In the genomic region with DNA sequence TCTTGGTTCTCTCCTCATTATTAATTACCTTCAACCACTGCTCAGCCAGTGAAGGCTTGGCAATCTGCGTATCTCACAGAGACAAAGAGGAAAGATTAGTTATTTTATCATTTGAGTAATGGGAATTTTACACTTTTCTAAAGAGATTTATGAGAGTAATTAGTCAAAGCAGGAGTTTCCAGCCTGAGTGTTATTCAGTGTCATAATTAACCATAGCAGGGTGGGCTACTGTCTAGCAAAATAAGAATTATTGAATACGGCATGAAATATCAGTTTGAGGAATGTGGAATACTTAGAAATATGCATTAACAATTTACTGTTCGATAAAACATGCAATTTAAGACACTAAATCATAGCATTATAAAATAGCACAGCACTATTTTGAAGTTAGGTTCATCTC, we compare ENCODE assay signal across 34 mouse cellular contexts.
"Had no signal": no experiment of that assay in that cellular context is flagged by ENCODE, and none has a peak within 500 bp of the region (broad histone marks: within the 10 kb centered on the region; RNA-seq: fewer than 3 reads in every experiment).

No protein-coding gene starts in this region.

- H3K36me3 ChIP-seq: heart, embryonic 10.5 days; heart, embryonic 12.5 days; heart, embryonic 13.5 days; heart, embryonic 15.5 days; hindbrain, embryonic 10.5 days; hindbrain, embryonic 12.5 days; hindbrain, embryonic 15.5 days; intestine, embryonic 15.5 days had no signal

- H3K4me1 ChIP-seq: heart, embryonic 10.5 days; heart, embryonic 12.5 days; heart, embryonic 13.5 days; heart, embryonic 15.5 days; hindbrain, embryonic 10.5 days; hindbrain, embryonic 12.5 days; hindbrain, embryonic 15.5 days; intestine, embryonic 15.5 days had no signal

- ATAC-seq: hindbrain, postnatal 0 days; inflammation-experienced regulatory T-cells, adult 6 months; intestine, embryonic 15.5 days; intestine, embryonic 16.5 days; intestine, postnatal 0 days had no signal

- H3K9me3 ChIP-seq: heart, embryonic 10.5 days; heart, embryonic 12.5 days; heart, embryonic 13.5 days; heart, embryonic 15.5 days; hindbrain, embryonic 10.5 days; hindbrain, embryonic 12.5 days; hindbrain, embryonic 15.5 days; intestine, embryonic 15.5 days had no signal

- H3K4me2 ChIP-seq: heart, embryonic 11.5 days; heart, embryonic 12.5 days; heart, embryonic 13.5 days; heart, embryonic 15.5 days; hindbrain, embryonic 12.5 days; hindbrain, embryonic 15.5 days; intestine, embryonic 15.5 days had no signal

- DNase-seq: heart, adult 18-20 months; heart, adult 2 months; heart, postnatal 10 days; heart, postnatal 14 days; heart, postnatal 36 days; heart, postnatal 4 days; kidney, adult 11 months; kidney, adult 18-20 months; kidney, adult 2 months; kidney, adult 8-10 months; kidney, adult 9 months; kidney, postnatal 10 days; kidney, postnatal 14 days; kidney, postnatal 25 days; kidney, postnatal 36 days; kidney, postnatal 4 days; layer of hippocampus, adult 9-11 months; layer of hippocampus, postnatal 36 days had no signal

- H3K9ac ChIP-seq: heart, embryonic 12.5 days; heart, embryonic 13.5 days; heart, embryonic 15.5 days; hindbrain, embryonic 12.5 days; hindbrain, embryonic 15.5 days; intestine, embryonic 15.5 days had no signal

- H3K27ac ChIP-seq: heart, adult 2 months; heart, embryonic 10.5 days; heart, embryonic 13.5 days; heart, embryonic 15.5 days; hindbrain, embryonic 10.5 days; hindbrain, embryonic 12.5 days; hindbrain, embryonic 15.5 days; hindbrain, postnatal 0 days; intestine, embryonic 15.5 days; kidney, postnatal 0 days; layer of hippocampus, adult 2 months; left cerebral cortex, adult 2 months had no signal

- H3K4me3 ChIP-seq: heart, adult 2 months; heart, embryonic 10.5 days; heart, embryonic 12.5 days; heart, embryonic 13.5 days; heart, embryonic 15.5 days; hindbrain, embryonic 10.5 days; hindbrain, embryonic 12.5 days; hindbrain, embryonic 15.5 days; intestine, embryonic 15.5 days; layer of hippocampus, adult 2 months; left cerebral cortex, adult 2 months had no signal

- H3K27me3 ChIP-seq: heart, embryonic 12.5 days; heart, embryonic 13.5 days; heart, embryonic 15.5 days; hindbrain, embryonic 12.5 days; hindbrain, embryonic 15.5 days; intestine, embryonic 15.5 days had no signal
